Mouse (Mus musculus) right cerebral cortex, postnatal 25 days (tissue): Measurements from ENCODE around the gene C130026I21Rik.
"Not testable (repeated sequence)": the region's sequence is repeated elsewhere in the genome, so short reads cannot be mapped to it uniquely, and the experiment has no call there.

Experiments used
- DNase-seq: peaks from one replicate; pipeline ENCODE4 v3.0.0; 2022

Gene C130026I21Rik

DNA sequence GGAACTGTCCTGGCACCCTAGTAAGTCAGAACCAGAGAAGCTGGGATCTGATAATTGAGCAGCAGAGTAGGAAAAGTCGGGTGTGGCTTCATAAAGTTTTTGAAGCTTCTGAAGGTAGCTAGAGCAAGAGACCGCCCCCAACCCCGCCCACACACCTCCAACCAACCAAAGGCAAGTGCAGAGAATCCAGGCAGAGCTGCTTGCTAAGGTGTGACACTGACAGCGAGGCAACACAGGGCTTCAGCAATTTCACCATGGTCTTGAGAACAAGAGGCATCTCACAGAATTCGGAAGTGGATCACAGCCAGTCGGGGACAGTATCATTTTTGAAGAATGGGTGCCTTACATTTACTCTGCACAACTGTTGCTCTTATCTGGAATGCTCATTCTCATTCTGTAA lies at the start of gene C130026I21Rik:
TSS of gene C130026I21Rik (minus strand) at position 101 of the 400 bp plus-strand sequence.
- DNase-seq: not testable (repeated sequence)

DNA sequence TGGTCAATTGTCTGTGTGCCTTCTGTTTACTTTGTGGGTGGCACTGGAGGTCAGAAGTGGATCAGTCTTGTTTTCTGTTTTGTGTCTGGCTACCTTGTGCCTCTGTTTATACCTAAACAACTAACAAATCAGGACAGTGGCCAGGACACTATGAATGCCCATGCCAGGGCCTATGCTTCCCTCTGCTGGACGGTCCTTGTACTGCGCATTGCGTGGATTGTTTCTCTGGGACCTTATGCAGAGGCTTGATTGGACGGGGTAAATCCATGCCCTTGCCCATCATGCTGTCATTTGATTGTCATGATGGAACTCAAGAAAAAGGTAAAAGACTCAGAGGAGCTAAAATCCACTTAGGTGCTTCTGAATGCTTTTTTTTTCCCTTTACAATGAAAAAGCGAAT lies 16.7 kb upstream of the C130026I21Rik start:
- not testable (repeated sequence) for DNase-seq

DNA sequence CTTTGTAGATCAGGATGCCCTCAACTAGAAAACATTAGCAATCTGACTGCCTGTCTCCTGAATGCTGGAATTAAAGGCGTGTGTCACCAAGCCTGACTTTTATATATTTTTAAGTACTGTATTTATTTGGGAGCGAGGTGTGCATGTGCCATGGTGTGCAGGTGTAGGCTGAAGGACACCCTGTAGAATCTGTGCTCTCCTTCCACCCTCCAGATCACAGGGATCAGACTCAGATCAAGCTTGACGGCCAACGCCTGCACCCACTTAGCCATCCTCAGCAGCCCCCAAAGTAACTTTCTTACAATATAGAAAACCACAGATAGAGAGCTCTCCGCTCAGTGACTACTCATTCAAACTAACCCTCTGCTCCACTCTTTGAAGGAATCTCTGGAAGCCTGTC lies 6.1 kb upstream of the C130026I21Rik start:
- DNase-seq: not testable (repeated sequence)

DNA sequence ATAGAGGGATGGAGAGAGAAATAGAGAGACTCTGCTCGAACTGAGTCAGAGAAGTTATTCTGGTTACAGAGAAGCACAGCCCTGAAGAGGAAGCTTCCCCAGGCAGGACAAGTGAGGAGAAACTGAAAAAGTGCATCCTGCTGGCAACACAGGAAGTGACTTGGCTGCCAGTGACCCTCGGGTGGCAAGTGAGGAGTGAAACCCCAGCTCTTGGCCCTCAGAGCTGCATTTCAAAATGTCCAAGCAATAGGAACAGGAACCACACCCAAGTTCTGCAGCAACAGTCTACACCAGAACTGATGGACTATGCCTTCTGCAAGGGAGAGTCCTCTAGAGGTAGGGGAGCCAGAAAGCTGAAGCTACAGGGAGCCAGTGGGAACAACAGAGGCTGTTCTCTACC lies 11.7 kb downstream of the C130026I21Rik start:
- peak; percentile 20 for DNase-seq

DNA sequence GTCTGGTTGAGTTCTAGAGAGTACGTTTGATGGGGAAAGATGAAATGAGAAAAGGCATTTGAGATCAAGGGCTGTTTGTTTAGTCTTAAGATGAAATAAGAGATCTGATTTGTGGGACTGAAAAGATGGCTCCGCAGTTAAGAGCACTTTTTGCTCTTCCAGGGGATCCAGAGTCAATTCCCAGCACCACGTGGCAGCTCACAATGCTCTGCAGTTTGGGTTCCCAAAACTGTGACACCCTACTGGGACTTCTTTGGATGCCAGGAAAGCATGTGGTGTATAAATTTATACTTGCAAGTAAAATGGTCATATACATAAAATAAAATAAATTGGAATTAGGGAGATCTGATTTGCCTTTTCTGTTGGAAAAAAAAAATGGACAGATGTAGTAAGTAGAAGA lies 15.1 kb downstream of the C130026I21Rik start:
- DNase-seq: not testable (repeated sequence)

DNA sequence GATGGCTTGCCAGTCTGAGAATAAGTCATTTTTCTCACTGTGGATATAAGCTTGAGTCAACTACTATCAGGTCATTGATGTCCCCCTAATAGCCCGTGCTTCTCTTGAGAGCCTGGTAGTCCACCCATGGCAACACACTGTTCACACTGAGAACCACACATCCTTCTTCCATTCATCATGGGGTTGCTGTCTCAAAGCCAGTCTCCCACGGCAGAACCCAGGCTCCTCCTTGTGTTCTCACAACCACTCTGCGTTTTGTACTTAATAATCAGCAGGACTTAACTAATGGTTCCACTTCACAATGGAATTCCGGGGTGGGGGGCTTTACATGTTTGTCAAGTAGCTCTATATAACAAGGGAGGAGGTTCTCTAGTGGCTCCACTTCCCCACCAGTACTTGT lies 19.2 kb downstream of the C130026I21Rik start:
- not testable (repeated sequence) for DNase-seq

DNA sequence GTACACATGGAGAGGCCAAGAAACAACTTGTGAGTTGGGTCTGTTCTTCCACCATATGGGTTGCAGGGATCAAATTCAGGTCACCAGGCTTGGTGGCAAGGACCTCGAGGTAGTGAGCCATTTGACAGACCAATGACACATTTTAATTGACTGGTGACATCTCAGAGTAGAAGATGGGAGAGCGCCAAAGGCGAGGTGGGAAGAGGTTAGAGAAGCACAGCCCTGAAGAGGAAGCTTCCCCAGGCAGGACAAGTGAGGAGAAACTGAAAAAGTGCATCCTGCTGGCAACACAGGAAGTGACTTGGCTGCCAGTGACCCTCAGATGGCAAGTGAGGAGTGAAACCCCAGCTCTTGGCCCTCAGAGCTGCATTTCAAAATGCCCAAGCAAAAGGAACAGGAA lies 21.4 kb downstream of the C130026I21Rik start:
- DNase-seq: peak; percentile 14

DNA sequence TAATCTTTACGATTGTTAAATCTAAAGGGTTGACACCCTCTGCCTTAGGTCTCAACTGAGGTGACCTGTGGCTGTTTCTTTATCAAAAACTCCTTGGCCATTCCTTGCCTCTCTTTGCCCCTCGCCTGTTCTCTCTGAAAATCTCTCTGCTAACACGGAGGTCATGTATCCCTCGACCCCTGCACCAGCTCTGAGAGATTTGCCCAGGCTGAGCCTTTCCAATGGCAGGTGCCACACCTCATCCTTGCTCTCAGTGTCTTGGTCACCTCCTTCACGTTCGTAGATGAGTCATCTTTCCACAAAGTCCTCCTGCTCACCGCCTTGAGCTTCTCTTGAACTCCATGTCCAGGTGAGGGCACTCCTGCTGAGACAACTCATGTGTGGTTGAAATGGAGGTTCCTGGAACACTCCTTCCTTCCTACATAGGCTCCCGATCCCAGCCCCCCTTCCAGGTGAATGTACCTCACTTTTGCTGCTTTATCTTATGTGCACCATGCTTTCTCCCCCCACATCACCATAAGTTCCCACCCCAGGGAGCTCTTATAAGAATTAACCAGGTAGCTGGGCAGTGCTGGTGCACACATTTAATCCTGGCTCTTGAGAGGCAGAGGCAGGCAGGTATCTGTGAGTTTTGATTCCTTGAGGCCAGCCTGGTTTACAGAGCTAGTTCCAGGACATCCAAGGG lies 23.4 kb downstream of the C130026I21Rik start:
- not testable (repeated sequence) for DNase-seq

DNA sequence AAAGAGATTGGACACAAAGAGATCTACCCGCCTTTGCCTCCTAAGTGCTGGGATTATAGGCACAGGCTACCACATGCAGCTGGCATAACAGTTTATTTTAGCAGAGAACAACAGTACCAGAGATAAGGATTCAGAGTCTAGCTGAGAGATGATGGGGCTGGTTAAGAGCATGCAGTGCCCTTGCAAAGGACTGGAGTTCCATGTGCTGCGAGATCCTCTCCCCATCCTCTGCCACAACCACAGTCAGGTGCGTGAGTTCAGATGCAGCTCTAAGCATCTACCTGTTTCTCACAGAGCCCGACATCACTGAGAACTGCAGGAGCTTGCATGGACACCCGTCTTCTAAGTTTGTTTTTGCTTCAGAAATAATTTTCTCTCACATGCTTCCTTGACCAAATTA lies 24.1 kb downstream of the C130026I21Rik start:
- not testable (repeated sequence) for DNase-seq

DNA sequence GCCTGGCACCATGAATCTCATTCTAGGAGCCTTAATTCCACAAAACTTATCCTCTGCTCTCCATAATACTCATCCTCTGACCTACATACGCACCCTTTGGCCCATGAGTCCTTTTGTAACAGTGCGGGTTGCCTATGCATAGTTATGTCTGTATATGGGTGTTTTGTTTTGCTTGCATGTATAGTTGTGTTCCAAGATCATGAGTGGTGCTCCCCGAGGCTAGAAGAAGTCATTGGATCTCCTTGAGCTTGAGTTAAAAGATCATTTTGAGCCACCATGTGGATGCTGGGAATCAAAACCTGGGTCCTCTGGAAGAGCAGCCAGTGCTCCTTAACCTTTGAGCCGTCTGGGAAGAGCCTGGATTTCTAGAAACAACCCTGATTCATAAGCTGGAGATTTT lies 25.4 kb downstream of the C130026I21Rik start:
- DNase-seq: not testable (repeated sequence)

DNA sequence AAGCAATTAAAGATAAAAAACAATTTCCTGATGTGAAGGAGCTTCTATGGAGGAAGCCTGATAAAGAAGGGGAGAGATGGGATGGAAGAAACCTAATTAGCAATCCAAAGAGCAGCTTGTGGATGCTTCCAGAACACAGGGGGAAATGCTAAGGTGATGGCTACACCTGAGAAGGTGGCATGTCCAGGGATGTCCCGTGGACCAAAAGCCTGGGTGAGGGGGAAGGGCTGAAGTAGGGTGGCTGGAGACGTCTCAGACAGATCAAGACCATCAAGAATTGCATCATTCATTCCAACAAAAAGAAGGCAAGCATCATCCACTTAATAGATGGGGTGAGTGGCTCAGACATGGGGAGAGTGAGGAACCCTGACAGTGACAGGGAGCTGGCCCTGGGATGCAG lies 27.3 kb downstream of the C130026I21Rik start:
- DNase-seq: not testable (repeated sequence)

DNA sequence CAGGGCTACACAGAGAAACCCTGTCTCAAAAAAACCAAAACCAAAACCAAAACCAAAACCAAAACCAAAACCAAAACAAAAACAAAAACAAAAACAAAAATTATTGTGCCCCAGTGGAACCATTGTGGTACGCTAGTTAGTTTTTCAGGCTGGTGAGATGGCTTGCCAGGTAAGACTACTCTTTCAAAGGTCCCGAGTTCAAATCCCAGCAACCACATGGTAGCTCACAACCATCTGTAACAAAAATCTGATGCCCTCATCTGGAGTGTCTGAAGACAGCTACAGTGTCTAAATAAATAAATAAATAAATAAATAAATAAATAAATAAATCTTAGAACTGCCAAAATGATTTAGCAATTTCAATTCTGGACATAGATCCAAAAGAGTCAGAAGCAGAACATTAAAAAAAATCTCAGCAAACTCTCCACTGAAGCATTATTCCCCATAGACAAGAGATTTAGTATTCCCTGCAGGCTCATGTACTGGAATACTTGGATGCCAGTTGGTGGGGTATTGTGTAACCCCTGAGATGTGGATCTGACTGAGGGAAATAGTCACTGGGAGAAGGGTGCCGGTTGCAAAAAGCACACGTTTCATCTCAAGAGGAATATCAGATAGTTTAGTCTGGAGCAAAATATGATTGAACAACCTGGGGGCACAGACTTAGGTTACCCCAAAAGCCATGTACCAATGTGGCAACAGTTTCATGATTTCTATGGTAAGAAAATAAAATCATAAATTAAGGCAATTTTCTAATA lies 31.2 kb downstream of the C130026I21Rik start:
- DNase-seq: not testable (repeated sequence)

DNA sequence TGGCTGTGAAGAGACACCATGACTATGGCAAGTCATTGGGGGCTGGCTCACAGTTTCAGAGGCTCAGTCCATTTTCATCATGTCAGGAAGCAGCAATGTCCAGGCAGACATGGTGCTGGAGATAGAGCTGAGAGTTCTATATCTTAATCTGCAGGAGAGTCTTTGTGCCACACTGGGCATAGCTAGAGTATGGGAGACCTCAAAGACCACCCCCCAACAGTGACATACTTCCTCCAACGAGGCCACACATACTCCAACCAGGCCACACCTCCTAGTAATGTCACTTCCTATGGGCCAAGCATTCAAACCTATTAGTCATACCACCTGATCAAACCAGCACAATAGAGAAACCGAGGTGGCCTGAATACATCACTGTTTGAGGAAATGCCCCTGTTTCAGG lies 63.8 kb downstream of the C130026I21Rik start:
- DNase-seq: not testable (repeated sequence)

DNA sequence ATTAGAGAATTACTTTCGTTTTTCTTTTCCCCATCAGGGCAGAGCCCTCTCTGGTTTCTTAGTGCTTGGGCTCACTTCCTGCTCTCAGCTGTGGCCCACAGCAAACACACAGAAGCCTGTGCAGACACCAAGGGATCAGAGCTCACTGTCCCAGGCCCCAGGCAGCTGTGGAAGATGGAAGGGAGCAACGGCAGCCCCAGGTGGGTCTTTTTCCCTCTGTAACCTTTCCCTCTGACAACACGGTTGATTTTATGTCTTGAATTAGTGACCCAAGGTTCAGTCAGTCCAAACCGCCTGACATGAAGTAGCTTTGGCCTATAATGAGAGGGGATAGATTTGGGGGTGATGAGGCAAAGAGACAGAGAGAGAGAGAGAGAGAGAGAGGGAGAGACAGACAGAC lies 70.8 kb downstream of the C130026I21Rik start:
- not testable (repeated sequence) for DNase-seq

DNA sequence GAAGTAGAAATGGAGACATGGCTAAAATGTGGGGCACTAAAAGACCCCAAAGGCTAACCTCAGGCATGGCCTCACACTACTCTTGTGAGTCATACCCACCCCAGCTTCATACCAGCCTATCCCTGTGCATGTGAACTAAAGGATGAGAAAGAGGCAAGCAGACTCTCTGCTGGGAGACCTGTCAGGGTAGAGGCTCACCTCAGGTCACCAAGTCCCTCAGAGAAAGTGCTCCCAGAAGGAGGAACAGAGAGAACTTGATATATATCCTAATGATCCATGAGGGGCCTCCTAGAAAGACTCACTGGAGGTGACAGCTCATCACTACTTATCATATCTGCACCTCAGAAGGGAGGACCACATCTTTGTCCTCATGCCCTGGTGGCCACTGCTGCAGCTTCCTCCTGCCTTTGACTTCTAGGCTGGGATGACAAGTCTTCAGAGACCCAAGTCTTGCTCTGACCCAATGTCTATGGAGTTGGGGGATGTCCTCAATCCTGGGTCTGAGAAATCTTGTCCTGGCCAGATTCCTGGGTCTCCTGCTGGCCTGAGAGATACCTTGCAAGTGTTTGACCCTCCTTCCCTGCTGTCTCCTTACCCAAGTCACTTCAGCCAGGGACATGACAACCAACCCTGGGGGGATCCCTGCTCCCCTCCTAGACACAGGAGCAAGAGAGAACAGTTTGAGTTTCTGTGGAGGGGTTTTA lies 71.6 kb downstream of the C130026I21Rik start:
- not testable (repeated sequence) for DNase-seq

DNA sequence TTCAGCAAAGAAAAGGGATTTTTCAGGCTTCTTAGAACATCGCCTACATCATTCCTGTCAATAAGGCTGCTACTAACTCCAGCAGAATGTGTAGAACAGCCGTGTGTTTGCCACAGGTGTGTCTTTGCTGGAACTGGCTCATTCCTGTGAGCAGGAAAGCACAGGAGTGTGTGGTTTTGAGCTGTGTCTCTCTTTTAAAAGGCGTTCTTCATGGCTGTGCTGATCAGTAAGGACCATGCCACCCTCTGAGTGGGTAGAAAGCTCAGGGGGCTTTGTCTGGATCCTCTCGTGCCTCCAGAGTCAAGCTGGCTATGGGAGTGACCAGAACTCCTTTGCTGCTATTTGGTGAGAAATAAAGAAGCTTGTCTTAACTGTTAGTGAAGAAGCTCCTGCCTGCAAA lies 73.6 kb downstream of the C130026I21Rik start:
- DNase-seq: not testable (repeated sequence)

DNA sequence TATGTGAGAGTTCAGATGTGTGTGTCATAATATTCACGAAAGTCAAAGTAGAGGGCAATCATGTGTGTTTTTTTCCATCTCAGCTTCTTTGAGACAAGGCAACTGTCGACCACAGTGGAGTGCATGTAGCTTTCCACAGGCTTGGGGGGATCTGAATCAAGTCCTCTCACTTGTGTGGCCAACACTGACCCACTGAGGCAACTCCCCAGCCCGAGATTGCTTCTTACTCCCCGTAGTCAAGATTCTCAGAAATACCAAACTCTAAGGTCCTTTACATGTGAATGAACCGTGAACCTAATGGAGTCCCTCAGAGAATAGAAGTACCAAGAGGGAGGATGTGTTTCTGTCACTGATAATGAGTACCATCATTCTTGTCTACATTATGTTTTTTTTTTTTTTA lies 76.6 kb downstream of the C130026I21Rik start:
- DNase-seq: not testable (repeated sequence)

DNA sequence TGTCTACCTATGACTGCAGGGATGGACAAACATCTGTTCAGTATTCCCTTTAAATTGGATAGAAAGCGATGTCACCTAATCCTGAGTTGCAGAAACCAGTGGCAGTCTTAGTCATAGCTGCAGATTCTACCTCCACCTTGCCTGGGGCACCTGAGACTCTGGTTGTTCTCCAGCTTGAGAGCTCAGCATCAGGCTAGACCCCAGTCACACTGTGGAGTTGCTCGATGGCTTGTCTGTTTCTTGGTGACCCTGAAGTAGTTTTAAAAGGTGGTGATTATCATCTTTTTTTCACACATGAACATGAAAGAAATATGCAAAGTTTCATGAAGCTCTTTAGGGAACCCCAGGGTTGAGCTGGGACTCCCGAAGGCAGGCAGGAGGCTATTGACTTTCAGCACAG lies 88.4 kb downstream of the C130026I21Rik start:
- not testable (repeated sequence) for DNase-seq

DNA sequence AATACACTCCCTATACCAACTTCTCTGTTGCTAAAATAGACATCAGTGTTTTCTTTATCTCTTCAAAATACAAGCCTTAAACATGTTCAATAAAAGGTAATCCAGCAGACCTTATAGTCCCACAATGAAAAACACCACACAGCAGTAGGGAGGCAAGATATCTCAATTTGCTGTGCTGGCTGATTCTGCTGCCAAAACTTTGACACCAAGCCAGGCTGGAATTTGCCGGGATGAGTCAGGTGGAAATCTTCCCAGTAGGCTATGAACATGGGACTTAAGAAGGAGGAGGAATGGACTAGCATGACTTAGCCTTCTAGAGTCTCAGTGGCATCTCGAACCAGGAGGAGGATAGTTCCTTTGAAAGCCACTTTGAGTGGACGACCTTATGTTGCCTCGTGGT lies 91.4 kb downstream of the C130026I21Rik start:
- not testable (repeated sequence) for DNase-seq

DNA sequence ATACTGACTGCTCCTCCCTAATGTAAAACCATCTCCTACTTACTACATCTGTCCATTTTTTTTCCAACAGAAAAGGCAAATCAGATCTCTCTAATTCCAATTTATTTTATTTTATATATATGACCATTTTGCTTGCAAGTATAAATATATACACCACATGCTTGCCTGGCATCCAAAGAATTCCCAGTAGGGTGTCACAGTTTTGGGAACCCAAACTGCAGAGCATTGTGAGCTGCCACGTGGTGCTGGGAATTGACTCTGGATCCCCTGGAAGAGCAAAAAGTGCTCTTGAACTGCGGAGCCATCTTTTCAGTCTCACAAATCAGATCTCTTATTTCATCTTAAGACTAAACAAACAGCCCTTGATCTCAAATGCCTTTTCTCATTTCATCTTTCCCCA lies 107.5 kb downstream of the C130026I21Rik start:
- not testable (repeated sequence) for DNase-seq

DNA sequence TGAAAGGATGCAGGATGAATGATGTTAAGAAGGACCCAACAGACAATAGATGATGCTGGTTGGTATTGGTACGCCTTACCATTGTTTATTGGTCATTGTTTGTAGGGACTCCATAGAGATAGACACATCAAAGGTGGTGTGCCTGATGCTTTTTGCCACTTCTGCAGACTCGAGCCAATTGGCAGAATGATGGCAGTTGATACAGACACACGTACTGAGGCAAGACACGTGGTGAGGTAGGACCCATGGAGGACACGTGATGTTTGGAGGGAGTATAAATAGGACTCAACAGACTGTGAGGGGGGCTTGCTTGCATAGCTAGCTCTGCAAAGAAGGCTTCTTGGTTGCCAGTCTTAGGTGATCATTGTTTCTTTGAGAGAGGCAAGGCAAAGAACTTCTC lies 115.2 kb downstream of the C130026I21Rik start:
- not testable (repeated sequence) for DNase-seq

DNA sequence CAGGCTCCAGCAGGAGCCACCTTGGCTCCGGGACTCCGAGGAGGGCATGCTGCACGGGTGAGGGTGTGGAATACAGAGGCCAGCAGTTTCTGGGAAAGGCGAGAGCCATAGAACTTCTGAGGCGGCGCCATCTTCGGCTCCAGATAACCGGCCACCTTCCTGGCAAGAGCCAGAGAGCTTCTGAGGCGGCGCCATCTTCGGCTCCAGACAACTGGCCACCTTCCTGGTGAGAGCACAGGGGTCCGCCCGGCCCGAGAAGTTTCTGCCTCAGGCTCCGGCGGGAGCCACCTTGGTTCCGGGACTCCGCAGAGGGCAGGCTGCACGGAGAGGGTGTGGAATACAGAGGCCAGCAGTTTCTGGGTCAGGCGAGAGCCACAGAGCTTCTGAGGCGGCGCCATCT lies 136.7 kb downstream of the C130026I21Rik start:
- not testable (repeated sequence) for DNase-seq

DNA sequence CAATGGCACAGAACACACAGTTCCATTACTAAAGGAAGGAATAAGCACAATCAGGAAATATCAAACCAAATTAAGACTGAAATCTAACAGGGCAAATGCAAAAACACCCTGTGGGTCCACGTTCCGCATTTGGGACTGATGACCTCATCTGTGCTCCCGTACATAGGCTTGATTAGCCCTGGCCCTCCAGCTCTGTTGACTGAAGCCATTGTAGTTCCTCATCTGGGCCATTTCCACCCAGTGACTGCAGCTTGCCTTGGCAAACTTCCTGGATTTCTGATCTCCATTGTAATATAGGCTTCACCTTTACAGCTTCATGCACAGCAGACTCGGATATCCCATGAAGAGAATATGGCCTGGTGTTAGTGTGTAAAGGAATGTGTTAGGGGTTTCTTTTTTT lies 148.5 kb downstream of the C130026I21Rik start:
- DNase-seq: not testable (repeated sequence)
